Mouse (Mus musculus) heart, postnatal 0 days (tissue): ENCODE measurements around the gene Pard3.

Experiments used
- CTCF ChIP-seq: IDR thresholded peaks from 2 replicates; pipeline ENCODE4 v1.5.1; 2016; ENCODE audit warnings: antibody characterized with exemption, control low read depth, low read depth
- EP300 ChIP-seq: IDR thresholded peaks from 2 replicates; pipeline ENCODE4 v1.6.1; 2016; ENCODE audit warnings: antibody characterized with exemption, low read depth

DNA sequence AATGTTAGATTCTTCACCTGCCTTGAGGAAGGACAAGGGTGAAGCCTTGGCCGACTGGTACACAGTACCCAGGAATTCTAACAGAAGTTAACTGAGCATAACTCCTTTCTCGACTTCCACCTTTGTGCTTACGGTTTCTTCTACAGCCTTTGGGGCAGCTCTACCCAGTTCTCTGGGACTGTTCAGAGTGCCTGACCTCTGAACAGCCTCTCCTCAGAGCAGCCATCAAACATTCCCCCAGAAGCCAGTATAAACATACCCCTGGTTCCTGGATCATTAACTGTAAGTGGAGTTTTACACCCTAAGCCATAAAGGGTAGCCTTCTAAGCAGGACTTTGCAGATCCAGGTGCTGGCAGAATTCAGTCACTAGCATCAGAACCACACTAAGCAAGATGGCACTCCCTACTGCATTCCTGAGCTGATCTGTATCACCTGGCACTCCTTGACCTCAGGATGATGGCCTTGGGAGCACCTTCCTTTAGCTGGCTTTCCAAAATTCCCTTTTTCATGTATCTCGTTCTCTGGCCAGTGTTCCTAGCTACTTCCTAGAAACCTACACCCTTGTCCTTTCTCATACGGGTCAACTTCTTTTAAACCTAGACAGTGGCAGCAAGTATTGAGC lies 374.0 kb downstream of the Pard3 start:
- no peak for TF ChIP-seq CTCF
- TF ChIP-seq EP300 = no peak
